Mouse (Mus musculus): ENCODE measurements around the gene Slc34a3. TPM values are rescaled to one million over a fixed set of nuclear protein-coding genes. Genes with fewer than 3 reads are reported as not detected.

Gene Slc34a3
- polyA plus RNA-seq, 1 experiment from 2014 or later = not detected

- peak overlapping the region; percentile 42 for H3K27ac ChIP-seq
- 2% methylated on average over 7 of the region's 7 CpGs for WGBS
- no peaks in the 10 kb centered on the region for H3K36me3 ChIP-seq
- H3K4me3 ChIP-seq = peak overlapping the region; percentile 43
- H3K27me3 ChIP-seq (ENCODE audit: insufficient read depth, poor library complexity, severe bottlenecking) = peaks cover 43% of the 10 kb centered on the region
- peaks cover 29% of the 10 kb centered on the region for H3K4me1 ChIP-seq
- DNase-seq (ENCODE audit: low spot score) = peak; percentile 94
- no peaks in the 10 kb centered on the region for H3K9me3 ChIP-seq
Measured at GRCm38 (mm10) chr2:25228431-25228889, 5.7 kb downstream of the Slc34a3 start.

- no peak overlapping the region for H3K27ac ChIP-seq
- 88% methylated on average over 4 of the region's 4 CpGs for WGBS
Measured at GRCm38 (mm10) chr2:25227406-25227805, 6.8 kb downstream of the Slc34a3 start.

GRCm38 (mm10) chr2:25226864-25227263 lies 7.3 kb downstream of the Slc34a3 start:
- no peak overlapping the region for H3K4me3 ChIP-seq

More at GRCm38 (mm10) chr2:25227406-25227805, 6.8 kb downstream of the Slc34a3 start:
- Histone ChIP-seq H3K9me3 (no peaks in the 10 kb centered on the region), H3K36me3 (peaks cover 6% of the 10 kb centered on the region; the same call in 1 of the 2 replicates), H3K27me3 (ENCODE audit: insufficient read depth, poor library complexity, severe bottlenecking) (peaks cover 32% of the 10 kb centered on the region), H3K4me3 (no peak overlapping the region), H3K4me1 (peaks cover 33% of the 10 kb centered on the region)
- DNase-seq (ENCODE audit: low spot score) = no peak

GRCm38 (mm10) chr2:25225811-25226379 lies 8.3 kb downstream of the Slc34a3 start:
- peak overlapping the region; percentile 82 for H3K4me3 ChIP-seq
- peaks cover 38% of the 10 kb centered on the region for H3K4me1 ChIP-seq
- WGBS = 80% methylated on average over 8 of the region's 8 CpGs
- H3K9me3 ChIP-seq = no peaks in the 10 kb centered on the region
- peak overlapping the region; percentile 90 for H3K27ac ChIP-seq
- H3K27me3 ChIP-seq (ENCODE audit: insufficient read depth, poor library complexity, severe bottlenecking) = peaks cover 17% of the 10 kb centered on the region
- DNase-seq (ENCODE audit: low spot score) = no peak
- peaks cover 17% of the 10 kb centered on the region for H3K36me3 ChIP-seq

More at GRCm38 (mm10) chr2:25226864-25227263, 7.3 kb downstream of the Slc34a3 start:
- 78% methylated on average over 5 of the region's 5 CpGs for WGBS
- peaks cover 27% of the 10 kb centered on the region for H3K27me3 ChIP-seq (ENCODE audit: insufficient read depth, poor library complexity, severe bottlenecking)
- H3K4me1 ChIP-seq = peaks cover 34% of the 10 kb centered on the region
- H3K9me3 ChIP-seq = no peaks in the 10 kb centered on the region
- H3K27ac ChIP-seq = peak overlapping the region; percentile 42
- no peak for DNase-seq (ENCODE audit: low spot score)
- peaks cover 11% of the 10 kb centered on the region for H3K36me3 ChIP-seq

GRCm38 (mm10) chr2:25224766-25225752 lies 9.1 kb downstream of the Slc34a3 start:
- Histone ChIP-seq H3K4me3 (peak overlapping the region; percentile 82), H3K36me3 (peaks cover 17% of the 10 kb centered on the region), H3K27ac (peak overlapping the region; percentile 90), H3K4me1 (peaks cover 38% of the 10 kb centered on the region), H3K27me3 (ENCODE audit: insufficient read depth, poor library complexity, severe bottlenecking) (peaks cover 9% of the 10 kb centered on the region; the same call in 1 of the 2 replicates), H3K9me3 (no peaks in the 10 kb centered on the region)
- WGBS = 2% methylated on average over 39 of the region's 41 CpGs
- DNase-seq (ENCODE audit: low spot score) = peak; percentile 100

GRCm38 (mm10) chr2:25224492-25224765 lies 9.7 kb downstream of the Slc34a3 start, which contains the start of gene Tubb4b:
Gene Tubb4b (minus strand): TSS chr2:25224702.
- Histone ChIP-seq H3K27ac (peak within 1 kb of the TSS; percentile 93), H3K4me3 (peak within 1 kb of the TSS; percentile 82), H3K9me3 (no peaks in the 10 kb centered on the region), H3K27me3 (ENCODE audit: insufficient read depth, poor library complexity, severe bottlenecking) (0 out of 2 replicates have a peak, but pooled peaks cover 3% of the 10 kb centered on the region), H3K4me1 (peaks cover 38% of the 10 kb centered on the region), H3K36me3 (peaks cover 17% of the 10 kb centered on the region)
- DNase-seq (ENCODE audit: low spot score) = no peak
- WGBS = 0% methylated on average over 17 of the region's 17 CpGs

GRCm38 (mm10) chr2:25223681-25224491 lies 10.3 kb downstream of the Slc34a3 start:
- peak; percentile 94 for DNase-seq (ENCODE audit: low spot score)
- 1% methylated on average over 53 of the region's 53 CpGs for WGBS
- H3K4me3 ChIP-seq = peak overlapping the region; percentile 82
- peaks cover 35% of the 10 kb centered on the region for H3K4me1 ChIP-seq
- peaks cover 17% of the 10 kb centered on the region for H3K36me3 ChIP-seq
- H3K27ac ChIP-seq = peak overlapping the region; percentile 93
- no peaks in the 10 kb centered on the region for H3K9me3 ChIP-seq
- no peaks in the 10 kb centered on the region for H3K27me3 ChIP-seq (ENCODE audit: insufficient read depth, poor library complexity, severe bottlenecking)

GRCm38 (mm10) chr2:25221331-25221772 lies 12.8 kb downstream of the Slc34a3 start:
- Histone ChIP-seq H3K27ac (no peak overlapping the region), H3K4me3 (no peak overlapping the region), H3K36me3 (peaks cover 17% of the 10 kb centered on the region), H3K27me3 (ENCODE audit: insufficient read depth, poor library complexity, severe bottlenecking) (no peaks in the 10 kb centered on the region), H3K4me1 (peaks cover 20% of the 10 kb centered on the region), H3K9me3 (no peaks in the 10 kb centered on the region)
- 70% methylated on average over 5 of the region's 5 CpGs for WGBS
- DNase-seq (ENCODE audit: low spot score) = no peak

GRCm38 (mm10) chr2:25218445-25218844 lies 15.7 kb downstream of the Slc34a3 start, which contains the start of gene Fam166a:
Gene Fam166a (plus strand): TSS chr2:25218745.
- peaks cover 17% of the 10 kb centered on the region for H3K36me3 ChIP-seq
- no peaks in the 10 kb centered on the region for H3K9me3 ChIP-seq
- H3K4me1 ChIP-seq = peaks cover 8% of the 10 kb centered on the region
- peaks cover 22% of the 10 kb centered on the region for H3K27me3 ChIP-seq (ENCODE audit: insufficient read depth, poor library complexity, severe bottlenecking)
- no peak within 1 kb of the TSS for H3K4me3 ChIP-seq
- DNase-seq (ENCODE audit: low spot score) = no peak
- H3K27ac ChIP-seq = no peak within 1 kb of the TSS

GRCm38 (mm10) chr2:25217666-25218065 lies 16.5 kb downstream of the Slc34a3 start:
- no peak overlapping the region for H3K27ac ChIP-seq
- H3K27me3 ChIP-seq (ENCODE audit: insufficient read depth, poor library complexity, severe bottlenecking) = peaks cover 30% of the 10 kb centered on the region
- H3K4me3 ChIP-seq = no peak overlapping the region
- no peaks in the 10 kb centered on the region for H3K9me3 ChIP-seq
- WGBS = 54% methylated on average over 2 of the region's 2 CpGs
- H3K36me3 ChIP-seq = peaks cover 11% of the 10 kb centered on the region
- DNase-seq (ENCODE audit: low spot score) = no peak
- 0 out of 2 replicates have a peak, but pooled peaks cover 5% of the 10 kb centered on the region for H3K4me1 ChIP-seq

- H3K9me3 ChIP-seq = no peaks in the 10 kb centered on the region
- 71% methylated on average over 3 of the region's 3 CpGs for WGBS
- H3K27ac ChIP-seq = no peak within 1 kb of the TSS
- H3K4me3 ChIP-seq = peak within 1 kb of the TSS; percentile 10; the same call in 1 of the 2 replicates
- H3K4me1 ChIP-seq = peaks cover 17% of the 10 kb centered on the region
- H3K27me3 ChIP-seq (ENCODE audit: insufficient read depth, poor library complexity, severe bottlenecking) = peaks cover 34% of the 10 kb centered on the region
- H3K36me3 ChIP-seq = no peaks in the 10 kb centered on the region; the same call in 1 of the 2 replicates
- no peak for DNase-seq (ENCODE audit: low spot score)
Measured at GRCm38 (mm10) chr2:25214444-25214843, 19.7 kb downstream of the Slc34a3 start, which contains the start of gene Stpg3. Gene Stpg3 (minus strand): TSS chr2:25214637.

- Histone ChIP-seq H3K27me3 (ENCODE audit: insufficient read depth, poor library complexity, severe bottlenecking) (peaks cover 34% of the 10 kb centered on the region), H3K4me3 (peak overlapping the region; percentile 10; the same call in 1 of the 2 replicates), H3K27ac (no peak overlapping the region), H3K9me3 (no peaks in the 10 kb centered on the region), H3K36me3 (peaks cover 8% of the 10 kb centered on the region), H3K4me1 (peaks cover 17% of the 10 kb centered on the region)
- 57% methylated on average over 23 of the region's 23 CpGs for WGBS
- no peak for DNase-seq (ENCODE audit: low spot score)
Measured at GRCm38 (mm10) chr2:25213266-25213865, 20.8 kb downstream of the Slc34a3 start.

Measured in heart, embryonic 10.5 days (tissue).